Comparison of ENCODE assay signal across 7 mouse cellular contexts in the genomic region with DNA sequence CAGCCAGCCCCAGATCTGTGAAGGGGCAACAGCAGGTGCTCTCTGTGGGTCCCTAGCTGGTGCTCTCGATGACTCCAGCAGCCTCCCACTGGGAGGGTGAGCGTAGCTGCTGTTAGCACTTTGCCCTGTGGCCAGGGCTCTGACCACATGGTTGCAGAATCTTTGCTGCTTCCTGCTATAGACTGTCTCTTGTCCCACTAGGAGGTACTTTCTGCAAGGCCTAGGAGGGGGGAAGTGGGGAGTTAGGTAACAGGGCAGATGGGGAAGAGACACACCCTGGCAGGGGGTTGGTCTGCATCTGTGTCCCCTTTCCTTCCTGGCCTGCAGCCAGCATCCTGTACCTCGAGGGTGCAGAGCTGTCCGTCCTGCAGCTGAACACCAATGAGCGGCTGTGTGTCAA. TPM values are rescaled to one million over a fixed set of nuclear protein-coding genes. Genes with fewer than 3 reads are reported as not detected.
DNase-seq lines count a peak whose midpoint lies in the region; ATAC-seq and TF ChIP-seq lines count a peak whose summit lies in the region.

No protein-coding gene starts in this region.

- no peaks in the 10 kb centered on the region for H3K9me3 ChIP-seq in lung, embryonic 16.5 days (ENCODE audit: control insufficient read depth, low read length)

- 35% methylated on average over 5 of the region's 5 CpGs for WGBS in lung, embryonic 16.5 days
- WGBS in thymus, adult 2 months, result 33% methylated on average over 5 of the region's 5 CpGs

- DNase-seq in 416B (ENCODE audit: low read depth), result peak; percentile 99
- peak; percentile 38 to 44 for DNase-seq in B cell, adult 2 months
- peak; percentile 55 for DNase-seq in kidney, adult 11 months
- peak; percentile 66 to 79 for DNase-seq in spleen, postnatal 4 days (ENCODE audit: low spot score in 2 of 2)
- DNase-seq in testis, postnatal 14 days (ENCODE audit: low spot score), result no peak
- DNase-seq in thymus, adult 2 months, result no peak

- ATAC-seq in lung, embryonic 16.5 days (ENCODE audit: low read depth), result peak; percentile 69

- H3K9ac ChIP-seq in lung, embryonic 16.5 days (ENCODE audit: low read length), result no peak overlapping the region

- no peak overlapping the region for H3K4me2 ChIP-seq in lung, embryonic 16.5 days (ENCODE audit: low read depth, low read length)

- peaks cover 11% of the 10 kb centered on the region for H3K4me1 ChIP-seq in lung, embryonic 16.5 days (replicated peaks; ENCODE audit: control insufficient read depth, insufficient read depth, low read length)
- H3K4me1 ChIP-seq in thymus, adult 2 months (replicated peaks; ENCODE audit: control insufficient read depth, insufficient read depth, low read length), result peaks cover 31% of the 10 kb centered on the region

- TF ChIP-seq POLR2A in thymus, adult 2 months (IDR thresholded peaks at IDR 0.05; ENCODE audit: control insufficient read depth, extremely low read depth, insufficient read depth, low read length, poor library complexity), result no peak

- no peaks in the 10 kb centered on the region for H3K36me3 ChIP-seq in lung, embryonic 16.5 days (ENCODE audit: control insufficient read depth, insufficient read depth, low read length)
- peaks cover 50% of the 10 kb centered on the region for H3K36me3 ChIP-seq in thymus, adult 2 months (ENCODE audit: control insufficient read depth, insufficient read depth, low read length)

- TF ChIP-seq CTCF in thymus, adult 2 months (IDR thresholded peaks at IDR 0.05; ENCODE audit: borderline replicate concordance, control insufficient read depth, extremely low read depth, insufficient read depth, low read length, poor library complexity), result no peak

- no peak overlapping the region for H3K4me3 ChIP-seq in lung, embryonic 16.5 days (ENCODE audit: low read length)
- H3K4me3 ChIP-seq in thymus, adult 2 months (ENCODE audit: control insufficient read depth, insufficient read depth, low read length), result no peak overlapping the region

- no peaks in the 10 kb centered on the region for H3K27me3 ChIP-seq in lung, embryonic 16.5 days (ENCODE audit: control insufficient read depth, insufficient read depth, low read depth, low read length)
- H3K27me3 ChIP-seq in thymus, adult 2 months (ENCODE audit: control insufficient read depth, insufficient read depth, low read length), result no peaks in the 10 kb centered on the region

- no peak overlapping the region for H3K27ac ChIP-seq in lung, embryonic 16.5 days (ENCODE audit: low read length)
- H3K27ac ChIP-seq in thymus, adult 2 months (ENCODE audit: control insufficient read depth, insufficient read depth, low read length), result no peak overlapping the region

RNA-seq across cellular contexts. Expression of a gene that starts 10.4 kb away (rescaled TPM):
- 8.6 and 8.9 TPM in 2 replicates for polyA plus RNA-seq in lung, embryonic 16.5 days (2015; fragmentation: Nextera tagmentation; extraction: Ambion mirVana)
- 198 and 199 TPM in 2 replicates for polyA plus RNA-seq in thymus, adult 2 months (2012; rRNA removed)

RNA-seq across cellular contexts. Expression of a gene that starts 20.2 kb away (rescaled TPM):
- polyA plus RNA-seq in lung, embryonic 16.5 days (2015; fragmentation: Nextera tagmentation; extraction: Ambion mirVana), result 0.10 and 0.14 TPM in 2 replicates
- 1.2 and 1.4 TPM in 2 replicates for polyA plus RNA-seq in thymus, adult 2 months (2012; rRNA removed)

RNA-seq across cellular contexts. Expression of a gene that starts 57.7 kb away (rescaled TPM):
- 16.4 and 16.7 TPM in 2 replicates for polyA plus RNA-seq in lung, embryonic 16.5 days (2015; fragmentation: Nextera tagmentation; extraction: Ambion mirVana)
- 62.4 and 74.5 TPM in 2 replicates for polyA plus RNA-seq in thymus, adult 2 months (2012; rRNA removed)

Comparison
In these comparisons a context has a peak if more than half of its experiments do, and no peak if none do; other contexts are left out.
1. DNase-seq: peak in 416B (single experiment), B cell, adult 2 months (2 of 2), kidney, adult 11 months (single experiment) and spleen, postnatal 4 days (2 of 2); none in testis, postnatal 14 days (single experiment) and thymus, adult 2 months (single experiment).
2. RNA of a gene that starts 10.4 kb away (polyA plus RNA-seq): 198 to 199 TPM in thymus, adult 2 months; 8.6 to 8.9 TPM in lung, embryonic 16.5 days; every median in the first group is over 10 times any median in the second.